In genomic region chr6:101484526-101485287, GRCm38 (mm10) we compare ENCODE assay signal across 8 mouse cellular contexts.
DNase-seq lines count a peak whose midpoint lies in the region; ATAC-seq lines count a peak whose summit lies in the region.

No protein-coding gene starts in this region.

- H3K4me1 ChIP-seq in heart, embryonic 13.5 days, result peaks cover 27% of the 10 kb centered on the region
- peaks cover 14% of the 10 kb centered on the region; the same call in 1 of the 2 replicates for H3K4me1 ChIP-seq in lung, embryonic 16.5 days (replicated peaks; ENCODE audit: control insufficient read depth, insufficient read depth, low read length)
- H3K4me1 ChIP-seq in hindbrain, embryonic 13.5 days (replicated peaks), result peaks cover 6% of the 10 kb centered on the region

- H3K27me3 ChIP-seq in heart, embryonic 13.5 days (replicated peaks), result no peaks in the 10 kb centered on the region
- no peaks in the 10 kb centered on the region for H3K27me3 ChIP-seq in lung, embryonic 16.5 days (ENCODE audit: control insufficient read depth, insufficient read depth, low read depth, low read length)
- no peaks in the 10 kb centered on the region for H3K27me3 ChIP-seq in hindbrain, embryonic 13.5 days

- H3K9me3 ChIP-seq in heart, embryonic 13.5 days, result no peaks in the 10 kb centered on the region
- H3K9me3 ChIP-seq in lung, embryonic 16.5 days (ENCODE audit: control insufficient read depth, low read length), result no peaks in the 10 kb centered on the region
- no peaks in the 10 kb centered on the region for H3K9me3 ChIP-seq in hindbrain, embryonic 13.5 days

- H3K4me2 ChIP-seq in heart, embryonic 13.5 days, result 0 out of 2 replicates have a peak overlapping the region, but pooled peaks have one; percentile 10
- H3K4me2 ChIP-seq in lung, embryonic 16.5 days (ENCODE audit: low read depth, low read length), result no peak overlapping the region
- H3K4me2 ChIP-seq in hindbrain, embryonic 13.5 days, result no peak overlapping the region

- intact Hi-C loops in left cerebral cortex, postnatal 36 days (cut with DNase I), result no loop called here

- WGBS in heart, embryonic 13.5 days, result 40% methylated on average over 12 of the region's 12 CpGs
- 29% methylated on average over 12 of the region's 12 CpGs for WGBS in lung, embryonic 16.5 days
- WGBS in hindbrain, embryonic 13.5 days, result 58% methylated on average over 12 of the region's 12 CpGs

- no peak for DNase-seq in heart, adult 18-20 months
- DNase-seq in lung, adult 18-20 months, result no peak
- peak; percentile 67 for DNase-seq in embryo, embryonic 10.5 days (ENCODE audit: low spot score)
- peak; percentile 65 for DNase-seq in mesoderm, embryonic 11.5 days (ENCODE audit: low read depth, low spot score)
- no peak for DNase-seq in left cerebral cortex, postnatal 36 days (ENCODE audit: low spot score in 2 of 2)

- no peak for ATAC-seq in heart, embryonic 13.5 days (ENCODE audit: extremely low read depth, insufficient number of reproducible peaks, low FRiP score, low TSS enrichment)
- peak; percentile 90 for ATAC-seq in lung, embryonic 16.5 days (ENCODE audit: low read depth)
- ATAC-seq in hindbrain, embryonic 13.5 days (ENCODE audit: low FRiP score), result no peak

- peak overlapping the region; percentile 50; the same call in 1 of the 2 replicates for H3K27ac ChIP-seq in heart, embryonic 13.5 days (replicated peaks)
- H3K27ac ChIP-seq in lung, embryonic 16.5 days (ENCODE audit: low read length), result peak overlapping the region; percentile 24; the same call in 1 of the 2 replicates
- no peak overlapping the region for H3K27ac ChIP-seq in hindbrain, embryonic 13.5 days

- H3K36me3 ChIP-seq in heart, embryonic 13.5 days, result no peaks in the 10 kb centered on the region
- no peaks in the 10 kb centered on the region for H3K36me3 ChIP-seq in lung, embryonic 16.5 days (ENCODE audit: control insufficient read depth, insufficient read depth, low read length)
- no peaks in the 10 kb centered on the region for H3K36me3 ChIP-seq in hindbrain, embryonic 13.5 days

- no peak overlapping the region for H3K9ac ChIP-seq in heart, embryonic 13.5 days
- H3K9ac ChIP-seq in lung, embryonic 16.5 days (ENCODE audit: low read length), result no peak overlapping the region
- H3K9ac ChIP-seq in hindbrain, embryonic 13.5 days, result no peak overlapping the region

- H3K4me3 ChIP-seq in heart, embryonic 13.5 days, result no peak overlapping the region
- H3K4me3 ChIP-seq in lung, embryonic 16.5 days (ENCODE audit: low read length), result no peak overlapping the region
- H3K4me3 ChIP-seq in hindbrain, embryonic 13.5 days, result no peak overlapping the region

Comparison
In these comparisons a context has a peak if more than half of its experiments do, and no peak if none do; other contexts are left out.
1. DNase-seq: peak in embryo, embryonic 10.5 days (single experiment) and mesoderm, embryonic 11.5 days (single experiment); none in heart, adult 18-20 months (0 of 2), lung, adult 18-20 months (0 of 2) and left cerebral cortex, postnatal 36 days (0 of 2).